Mouse (Mus musculus) yolk sac, embryonic 10.5 days (tissue): ENCODE measurements at regions not wholly inside any gene's neighbourhood (a gene's known extent, or its start where the extent isn't known, plus 50 kb on each side); places are given as distances from the start of the nearest gene placed in this dataset.

Experiments
- DNase-seq: peaks from one replicate; pipeline ENCODE4 v3.0.0-alpha.2; 2017; ENCODE audit warnings: low spot score

DNA sequence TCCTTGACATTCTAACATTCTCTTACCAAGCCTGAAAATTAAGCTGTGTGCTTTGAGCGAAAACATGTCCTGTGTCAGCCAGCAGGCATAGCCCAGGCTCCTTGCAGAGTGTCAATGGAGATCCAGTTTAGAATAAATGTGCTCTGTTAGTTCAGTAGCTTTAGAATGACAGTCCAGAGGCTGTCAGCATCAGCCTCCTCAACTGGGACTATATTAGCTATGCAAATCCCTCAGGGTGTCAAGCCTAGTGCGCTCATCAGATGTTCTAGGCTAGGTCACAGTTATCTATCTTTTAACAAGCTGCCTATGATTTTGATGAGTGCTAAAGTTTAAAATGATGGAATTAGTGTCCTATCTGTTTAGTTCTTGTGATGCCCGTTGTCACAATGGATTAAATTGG is 281.7 kb upstream of the Btbd3 start:
- DNase-seq, result no peak

DNA sequence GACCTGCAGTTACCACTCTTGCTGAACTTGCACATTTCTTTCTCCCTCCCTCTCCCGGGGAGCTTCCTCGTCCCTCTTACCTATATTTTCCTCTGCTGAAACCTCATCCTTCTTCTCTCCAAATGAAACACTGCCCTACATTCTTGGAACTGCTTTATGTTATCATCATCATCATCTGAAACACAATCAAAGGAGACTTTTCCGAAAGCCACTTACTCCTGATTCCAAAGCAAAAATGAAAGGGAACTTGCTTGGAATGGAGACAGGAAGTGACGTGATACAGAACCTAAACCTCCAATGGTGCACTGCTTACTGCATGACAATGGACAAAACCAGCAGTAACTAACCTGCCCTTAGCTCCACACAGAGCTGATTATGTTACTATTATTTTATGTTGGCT is 287.2 kb upstream of the Btbd3 start:
- no peak for DNase-seq

DNA sequence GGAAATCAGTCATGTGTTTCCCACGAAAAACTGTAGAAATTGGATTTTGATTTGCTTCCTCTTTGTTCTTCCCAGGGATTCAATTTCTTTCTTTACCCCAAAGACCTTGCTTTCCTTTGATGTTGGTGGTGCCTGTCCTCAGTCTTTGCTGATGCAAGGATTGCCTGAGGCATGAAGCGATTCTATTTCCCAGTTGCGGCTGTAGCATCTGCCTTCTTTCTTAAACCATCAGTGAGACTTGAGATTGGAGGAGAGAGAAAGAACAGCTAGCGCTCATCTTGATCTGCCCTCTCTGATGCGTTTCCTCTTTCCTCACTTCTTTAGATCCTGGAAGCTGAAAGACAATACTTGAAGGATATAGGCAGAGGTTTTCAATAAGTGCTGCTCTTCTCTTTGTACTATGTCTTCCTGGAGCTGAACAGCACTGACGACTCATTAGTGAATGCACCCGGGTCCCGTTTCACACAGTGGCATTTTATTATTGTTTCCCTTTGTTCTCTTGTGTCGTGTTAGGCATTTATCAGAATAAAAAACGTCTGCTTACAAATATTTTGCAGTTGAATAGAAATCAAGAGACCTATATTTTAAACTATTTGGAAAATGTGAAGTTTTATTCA is 289.8 kb upstream of the Btbd3 start:
- DNase-seq, result no peak

DNA sequence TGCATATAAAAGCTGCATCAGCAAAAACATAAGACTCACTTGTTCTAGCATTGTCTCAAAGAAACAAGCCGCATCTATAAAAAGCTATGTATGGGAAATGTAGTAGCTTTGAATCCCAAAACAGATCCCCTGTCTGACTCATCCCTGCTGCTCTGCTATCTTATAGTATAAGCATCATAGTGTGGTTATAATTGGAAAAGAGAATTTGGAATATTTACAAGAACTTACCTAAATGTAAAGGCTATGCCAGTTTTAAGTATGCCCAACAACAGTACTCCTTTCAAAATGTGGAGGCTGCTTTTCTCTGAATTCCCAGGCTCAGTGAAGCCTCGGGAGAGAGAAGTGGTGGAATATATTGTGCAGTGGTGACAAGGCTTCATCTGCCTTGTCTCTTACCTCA is 301.5 kb upstream of the Btbd3 start:
- DNase-seq, result no peak

DNA sequence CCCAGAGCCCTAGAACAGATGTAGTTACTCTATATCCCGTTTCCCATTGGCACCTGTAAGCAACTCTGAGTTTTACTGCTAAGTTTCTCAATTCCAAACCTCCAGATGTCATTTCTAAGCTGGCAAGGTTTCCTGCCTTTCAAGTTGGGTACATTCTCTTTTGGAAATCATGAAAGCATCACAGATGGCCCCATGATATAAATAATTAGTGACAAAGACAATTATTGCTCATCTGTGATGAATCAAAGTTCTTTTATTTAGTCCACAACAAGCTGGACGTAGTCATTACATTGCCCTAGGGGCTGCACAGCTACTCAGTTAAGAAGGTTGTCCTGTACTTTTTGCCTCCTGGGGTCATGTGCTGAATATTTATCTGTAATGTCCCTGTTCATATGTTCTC is 303.2 kb upstream of the Btbd3 start:
- DNase-seq, result no peak

DNA sequence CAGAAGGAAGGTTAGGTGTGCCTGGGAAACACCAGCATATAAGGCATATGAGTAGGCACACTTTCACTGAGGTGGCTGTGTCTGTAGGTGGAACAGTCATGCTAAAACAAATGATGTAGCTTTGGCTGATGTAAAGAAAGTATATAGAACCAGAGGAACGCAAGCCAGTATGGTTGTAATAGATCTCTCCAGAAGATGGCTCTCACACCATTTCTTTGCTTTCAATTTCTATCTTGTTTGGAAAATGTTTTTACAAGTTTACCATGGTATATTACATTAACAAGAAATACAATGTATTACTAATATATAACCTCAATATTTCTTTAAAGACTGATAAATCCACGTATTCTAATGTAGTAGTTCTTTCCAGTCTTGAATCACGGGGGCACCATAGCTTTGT is 304.4 kb upstream of the Btbd3 start:
- no peak for DNase-seq

DNA sequence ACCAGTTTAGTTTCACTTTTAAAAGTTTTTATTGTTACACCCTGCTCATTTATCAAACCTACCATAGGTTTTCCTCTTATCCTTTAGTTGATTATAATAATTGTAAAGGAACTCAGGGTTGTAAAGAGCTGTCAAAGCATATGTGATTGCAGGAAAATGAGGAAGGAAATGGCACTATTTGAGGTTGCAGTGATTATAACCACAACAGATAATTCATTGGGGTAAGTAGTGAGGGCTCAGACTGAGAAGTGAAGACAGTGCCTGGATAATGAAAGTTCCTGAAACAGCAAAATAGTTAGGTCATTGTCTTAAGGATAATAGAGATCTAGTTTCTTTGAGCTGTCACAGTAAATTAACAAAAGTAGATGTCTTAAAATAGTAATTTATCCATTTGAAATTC is 305.4 kb upstream of the Btbd3 start:
- DNase-seq, result no peak

DNA sequence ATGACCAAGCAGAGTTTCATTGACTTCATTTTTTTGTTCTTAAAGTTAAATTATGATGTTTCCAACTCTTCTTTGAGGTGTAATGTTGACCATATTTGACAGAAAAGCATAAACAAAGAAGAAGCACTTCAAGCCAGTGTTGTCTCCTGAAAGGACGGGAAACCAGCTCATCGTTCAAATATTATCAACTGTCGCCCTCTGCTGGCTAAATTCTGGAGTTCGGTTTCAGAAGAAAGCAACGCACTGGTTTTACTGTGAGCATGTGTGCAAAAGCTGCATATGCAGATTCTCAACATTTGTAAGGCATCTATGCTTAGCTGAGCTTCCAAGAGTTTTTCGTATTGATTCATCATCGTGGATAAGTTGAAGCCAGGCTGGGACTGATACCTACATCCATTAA is 313.6 kb upstream of the Btbd3 start:
- peak; percentile 42 for DNase-seq

DNA sequence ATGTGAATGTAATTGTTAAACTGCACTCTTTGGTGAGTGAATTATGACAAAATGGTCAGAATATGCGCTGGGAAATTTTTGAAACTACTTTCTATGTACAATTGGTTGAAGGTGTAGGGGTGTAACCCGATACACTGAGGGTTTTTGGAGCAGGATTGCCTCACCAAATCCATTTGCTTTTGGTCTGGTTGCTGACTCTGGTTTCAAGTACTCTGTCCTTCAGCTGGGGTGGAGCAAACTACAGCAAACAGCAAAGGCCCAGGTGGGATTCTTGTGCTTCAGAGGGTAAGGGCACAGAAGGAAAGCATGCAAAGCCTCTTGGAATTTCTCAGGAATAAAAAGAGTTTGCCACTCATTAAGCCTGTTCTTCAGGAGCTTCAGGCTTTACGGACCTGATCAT is 316.8 kb upstream of the Btbd3 start:
- DNase-seq, result no peak

DNA sequence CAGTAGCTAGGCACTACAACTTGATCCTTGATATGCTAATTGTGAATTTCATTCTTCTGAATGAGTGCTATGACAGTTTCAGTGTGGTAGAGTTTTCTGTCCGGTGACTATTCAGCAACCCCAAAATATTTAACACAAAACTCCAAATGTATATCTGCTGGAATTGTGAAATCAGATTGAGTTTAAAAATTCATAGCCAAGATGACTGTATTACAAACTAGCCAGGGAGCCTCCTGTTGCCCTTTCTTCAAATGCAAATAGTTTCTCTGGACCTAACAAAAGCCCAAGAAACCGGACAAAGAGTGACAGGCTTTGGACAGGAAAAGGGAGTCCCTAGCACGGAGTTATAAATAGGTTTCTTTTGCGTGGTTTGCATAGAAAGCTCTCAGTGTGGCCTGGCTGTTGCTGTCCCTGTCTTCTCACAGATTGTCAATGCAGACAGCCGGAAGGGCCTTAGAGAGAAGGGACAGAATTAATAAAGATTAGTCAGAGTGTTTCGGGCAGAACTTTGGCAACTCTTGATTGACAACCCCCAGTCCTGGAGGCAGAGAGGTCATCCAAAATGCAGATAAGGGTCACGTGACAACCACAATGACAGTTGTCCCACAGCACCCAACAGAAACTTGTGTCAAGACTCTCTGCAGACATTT is 317.4 kb upstream of the Btbd3 start:
- DNase-seq, result no peak

DNA sequence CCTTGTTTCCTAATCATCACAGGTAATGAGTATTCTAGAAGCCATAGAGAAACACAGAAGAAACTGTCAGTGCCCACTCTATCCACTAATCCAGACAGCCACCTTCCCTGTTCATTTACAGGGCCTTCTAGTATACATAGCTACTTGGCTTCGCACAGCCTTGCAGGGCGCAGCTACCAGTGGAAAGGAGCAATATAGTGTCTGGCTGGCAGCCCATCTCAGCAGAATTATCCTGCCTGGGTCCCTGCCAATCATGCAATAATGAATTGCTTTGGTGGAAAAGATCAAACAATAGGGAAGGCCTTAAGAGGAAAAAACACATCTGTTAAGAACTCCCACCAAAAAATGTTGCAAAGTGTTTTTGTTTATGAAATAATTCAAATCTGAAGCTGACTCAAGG is 319.8 kb upstream of the Btbd3 start:
- DNase-seq, result no peak

DNA sequence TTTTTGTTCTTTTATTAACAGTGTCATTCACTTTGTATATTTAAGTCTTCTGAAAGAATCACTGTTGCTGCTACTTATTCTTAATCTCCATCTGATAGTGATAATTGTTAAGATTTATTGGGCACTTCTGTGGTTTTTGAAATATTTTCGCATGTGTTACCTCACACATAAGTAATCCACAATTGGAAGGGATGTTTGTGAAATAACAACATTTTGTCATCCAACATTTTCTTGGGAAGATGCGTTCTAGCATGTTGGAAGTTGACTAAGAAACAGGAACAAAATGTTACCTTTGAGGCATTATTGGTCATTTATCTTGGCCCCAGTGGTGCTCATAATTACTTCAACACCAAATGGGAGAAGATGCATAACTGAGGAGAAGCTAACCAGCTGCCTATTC is 323.4 kb upstream of the Btbd3 start:
- no peak for DNase-seq

DNA sequence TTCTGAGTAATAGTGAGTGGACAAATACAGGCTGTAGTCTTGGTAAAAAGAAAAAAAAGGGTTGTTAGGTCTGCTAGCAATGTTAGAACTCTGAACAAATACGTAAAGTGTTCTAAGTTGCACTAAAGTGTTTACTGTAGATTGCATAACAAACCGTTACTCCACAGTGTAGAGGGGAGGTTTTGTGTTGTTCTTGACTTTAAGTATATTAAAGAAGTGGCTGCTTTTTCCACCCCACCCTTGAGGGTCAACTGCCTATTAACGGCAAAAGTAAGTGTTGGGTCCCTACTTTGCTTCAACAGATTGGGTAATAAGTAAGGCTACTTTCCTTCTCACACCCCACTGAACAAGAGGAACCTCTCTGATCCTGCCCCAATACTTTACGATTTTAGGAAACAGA is 323.9 kb upstream of the Btbd3 start:
- no peak for DNase-seq

DNA sequence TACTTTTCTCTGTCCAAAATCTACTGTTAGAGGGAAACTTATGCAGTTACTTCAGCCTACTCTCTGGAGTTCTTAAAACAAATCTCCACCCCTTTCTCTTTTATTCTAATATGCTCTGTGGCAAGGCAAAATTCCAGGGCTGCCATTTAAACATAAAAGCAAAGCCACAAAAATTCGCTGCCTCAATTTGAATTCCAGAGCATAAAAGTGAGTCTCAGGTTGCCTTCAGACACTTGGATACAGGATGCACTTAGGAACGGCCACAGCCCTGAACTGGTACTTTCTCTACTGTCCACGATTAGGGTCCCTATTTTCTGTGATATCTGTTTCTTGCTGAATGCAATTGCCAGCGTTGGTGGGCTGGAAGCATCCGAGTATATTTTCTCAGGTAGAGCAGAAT is 330.9 kb upstream of the Btbd3 start:
- no peak for DNase-seq

DNA sequence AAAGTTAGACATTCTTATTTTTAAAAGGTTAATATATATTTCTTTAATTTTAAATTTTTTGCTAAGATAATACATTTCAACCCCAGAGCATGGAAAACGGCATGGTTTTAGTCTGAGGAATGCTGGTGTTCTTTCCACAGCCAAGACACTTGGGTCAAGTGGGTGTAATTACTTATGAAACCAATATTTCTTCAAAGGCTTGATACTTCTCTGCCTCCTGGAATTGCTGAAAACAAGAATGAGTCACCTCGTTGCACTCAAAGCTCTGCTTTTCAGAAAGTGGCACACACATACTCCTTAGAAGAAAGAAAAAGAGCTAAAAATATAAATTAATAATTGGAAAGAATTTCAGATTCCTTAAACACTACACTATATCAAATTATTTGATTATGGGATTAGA is 331.8 kb upstream of the Btbd3 start:
- DNase-seq, result no peak

DNA sequence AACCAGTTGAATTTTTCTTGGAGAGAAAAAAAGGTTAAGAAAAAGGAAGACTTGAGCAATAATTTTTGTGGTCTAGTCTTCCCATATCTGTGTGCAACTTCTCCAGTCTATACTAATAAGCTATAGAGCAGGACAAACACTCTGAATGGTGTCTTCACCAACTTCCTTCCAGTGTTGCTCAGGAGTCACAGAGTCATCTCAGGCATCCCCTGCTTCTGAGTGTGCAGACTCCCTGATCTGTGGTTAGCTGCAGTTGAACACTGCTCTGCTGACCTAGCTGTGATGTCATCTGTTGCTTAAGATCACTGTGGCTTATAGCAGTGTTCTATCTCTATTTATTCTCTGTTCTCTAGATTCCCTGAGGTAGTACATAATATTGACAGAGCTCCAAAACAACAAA is 357.9 kb upstream of the Btbd3 start:
- DNase-seq, result no peak

DNA sequence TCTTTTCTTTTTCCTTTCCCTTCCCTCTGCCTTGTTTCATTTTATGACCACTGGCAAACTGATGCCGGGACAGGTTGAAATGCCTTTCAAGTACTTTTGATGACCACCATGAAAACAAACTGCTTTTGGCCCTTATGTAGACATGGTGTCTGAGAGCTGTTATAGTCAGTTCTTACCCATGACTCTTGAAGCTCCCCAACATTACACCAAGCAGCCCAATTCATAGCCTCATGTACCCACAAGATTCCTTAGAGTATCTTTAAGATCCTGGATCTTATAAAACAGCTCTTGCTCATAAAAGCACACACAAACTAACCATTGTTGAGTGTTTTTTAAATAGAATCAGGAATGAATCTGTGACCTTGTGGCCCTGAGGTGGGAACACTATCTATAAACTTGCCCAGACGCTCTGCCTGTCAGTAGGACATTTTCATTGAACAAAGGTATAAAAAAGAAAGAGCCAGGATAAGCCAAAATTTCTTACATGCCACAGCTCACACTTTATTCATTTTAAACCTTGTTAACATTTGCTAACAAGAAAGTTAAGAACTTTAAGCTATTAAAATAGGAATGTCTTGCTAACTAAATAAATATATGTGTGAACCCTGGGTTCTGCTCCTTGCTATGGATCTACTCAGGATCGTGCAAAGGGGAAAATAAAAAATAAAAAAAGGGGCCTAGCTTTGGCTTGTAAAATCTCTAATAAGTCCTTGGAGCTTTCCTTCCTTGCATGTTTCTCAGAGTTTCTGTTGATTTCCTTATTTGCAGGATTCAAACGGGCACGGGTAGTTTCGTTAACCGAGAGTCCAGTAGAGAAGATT is 375.9 kb upstream of the Btbd3 start:
- no peak for DNase-seq

DNA sequence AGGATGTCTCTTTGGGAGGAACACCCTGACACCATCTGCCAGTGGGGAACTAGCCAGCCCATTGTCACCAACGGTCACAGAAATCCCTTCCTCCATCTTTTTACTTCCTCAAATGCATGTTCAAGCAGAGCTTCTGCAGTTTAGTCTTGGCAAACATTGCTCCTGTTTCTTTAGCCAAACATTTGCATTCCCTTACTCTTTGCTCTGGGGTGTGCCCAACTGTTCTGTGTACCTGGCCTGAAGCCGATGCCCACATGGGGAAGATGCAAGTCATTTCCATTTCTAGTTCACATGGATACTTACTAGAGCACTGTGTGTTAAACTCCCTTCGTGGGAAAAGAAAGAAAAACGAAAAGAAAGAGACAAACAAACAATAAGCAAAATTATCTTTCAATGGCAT is 386.7 kb upstream of the Btbd3 start:
- DNase-seq, result no peak

DNA sequence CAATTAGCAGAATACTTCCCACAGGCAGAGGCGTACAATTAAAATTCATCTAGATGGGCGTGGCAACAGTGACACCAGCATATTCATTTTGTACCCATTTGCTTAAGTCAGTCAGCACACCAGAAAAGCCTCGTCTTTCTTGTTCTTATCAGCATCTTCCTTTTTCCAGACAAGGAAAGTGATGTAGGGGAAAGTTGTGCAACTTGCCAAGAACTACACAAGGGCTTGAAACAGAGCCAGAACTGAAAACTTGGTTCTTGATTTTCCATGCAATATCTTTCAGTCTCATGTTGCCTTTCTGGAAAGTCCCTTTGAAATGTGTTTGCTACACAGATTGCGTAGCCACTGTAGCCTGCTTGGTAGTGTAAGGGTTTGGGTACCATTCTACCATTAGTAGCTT is 401.9 kb upstream of the Btbd3 start:
- DNase-seq, result no peak

DNA sequence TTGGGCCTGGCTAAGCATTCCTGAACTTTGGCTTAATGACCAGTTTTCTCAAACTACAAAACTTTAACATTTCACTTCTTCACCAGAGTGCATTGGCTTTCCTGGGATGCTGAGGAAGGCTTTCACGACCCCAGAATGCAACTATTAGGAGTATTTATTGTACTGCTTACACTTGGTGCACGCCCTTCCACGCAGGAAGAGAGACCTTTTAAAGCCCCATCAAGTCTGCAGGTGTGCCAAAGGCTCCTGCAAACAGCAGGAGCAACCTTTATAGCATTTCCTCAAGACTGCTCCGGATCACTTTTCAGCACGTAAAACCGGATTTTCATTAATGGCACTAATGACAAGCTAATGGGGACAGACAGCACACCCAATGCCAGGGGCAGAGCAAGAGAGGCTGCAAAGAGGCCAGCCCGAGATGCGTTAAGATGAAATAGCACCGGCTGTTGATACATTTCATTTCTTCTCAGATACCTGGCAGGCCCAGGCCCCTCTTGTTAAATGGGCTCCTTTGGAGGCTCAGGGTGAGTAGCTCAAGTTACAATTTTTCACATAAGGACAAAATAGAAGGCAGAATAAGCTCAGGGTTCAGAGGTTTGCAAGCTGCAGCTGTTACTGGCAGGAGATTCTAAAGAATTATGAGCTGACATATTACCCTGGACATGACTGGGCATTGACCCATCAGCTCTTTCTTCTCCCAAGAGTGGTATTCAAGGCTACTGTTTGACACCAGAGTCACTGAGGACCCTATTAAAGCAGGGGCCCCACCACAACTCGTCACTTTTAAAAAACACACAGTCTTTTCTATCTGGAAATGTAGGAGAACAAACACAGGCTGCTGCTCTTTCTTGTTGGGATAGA is 402.7 kb upstream of the Btbd3 start:
- DNase-seq, result no peak

DNA sequence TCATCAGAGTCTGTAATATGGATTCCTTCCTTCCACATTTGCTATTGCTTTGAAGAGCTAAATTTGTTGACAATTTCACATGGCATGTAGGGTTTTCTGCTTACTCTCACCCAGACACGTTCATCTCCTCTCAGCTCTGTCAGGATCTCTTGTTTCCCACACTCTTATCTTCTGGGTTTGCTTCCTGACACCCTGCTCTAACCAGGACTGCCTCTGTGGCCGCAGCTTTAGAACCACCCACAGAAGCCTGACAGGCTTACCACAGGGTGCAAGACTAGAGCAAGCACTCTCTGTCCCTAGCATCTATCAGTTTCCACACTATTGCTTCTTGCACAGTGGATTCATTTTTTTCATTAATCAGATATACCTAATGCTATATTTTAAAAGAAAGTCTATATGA is 408.5 kb upstream of the Btbd3 start:
- DNase-seq, result no peak

DNA sequence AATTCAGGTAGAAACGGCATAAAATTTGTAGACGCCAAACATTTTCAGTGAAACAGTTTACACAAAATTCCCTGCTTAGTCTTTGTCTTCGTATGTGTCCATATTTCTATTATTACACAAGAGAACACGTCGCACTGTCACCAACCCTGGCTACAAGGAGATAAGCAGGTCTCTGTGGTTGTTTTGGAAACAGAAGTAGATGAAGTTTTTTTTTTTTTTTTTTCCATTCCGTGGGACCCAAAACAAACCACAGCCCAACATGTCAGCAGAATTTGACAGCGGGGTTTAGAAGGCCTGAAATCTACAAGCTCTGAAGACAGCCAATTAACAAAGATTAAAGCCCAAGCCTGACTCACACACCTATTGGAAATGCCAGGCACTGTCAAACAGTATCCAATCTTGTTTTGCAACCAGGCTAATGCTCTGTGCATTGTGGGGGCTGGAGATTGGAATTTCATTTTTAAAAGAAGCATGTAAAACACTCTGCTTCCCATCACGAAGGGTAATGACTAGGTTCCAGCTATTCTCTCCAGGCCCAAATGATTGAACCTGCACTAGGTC is 428.5 kb upstream of the Btbd3 start:
- no peak for DNase-seq
